Mouse (Mus musculus): ENCODE measurements around the gene Chpf.

The Chpf gene

DNA sequence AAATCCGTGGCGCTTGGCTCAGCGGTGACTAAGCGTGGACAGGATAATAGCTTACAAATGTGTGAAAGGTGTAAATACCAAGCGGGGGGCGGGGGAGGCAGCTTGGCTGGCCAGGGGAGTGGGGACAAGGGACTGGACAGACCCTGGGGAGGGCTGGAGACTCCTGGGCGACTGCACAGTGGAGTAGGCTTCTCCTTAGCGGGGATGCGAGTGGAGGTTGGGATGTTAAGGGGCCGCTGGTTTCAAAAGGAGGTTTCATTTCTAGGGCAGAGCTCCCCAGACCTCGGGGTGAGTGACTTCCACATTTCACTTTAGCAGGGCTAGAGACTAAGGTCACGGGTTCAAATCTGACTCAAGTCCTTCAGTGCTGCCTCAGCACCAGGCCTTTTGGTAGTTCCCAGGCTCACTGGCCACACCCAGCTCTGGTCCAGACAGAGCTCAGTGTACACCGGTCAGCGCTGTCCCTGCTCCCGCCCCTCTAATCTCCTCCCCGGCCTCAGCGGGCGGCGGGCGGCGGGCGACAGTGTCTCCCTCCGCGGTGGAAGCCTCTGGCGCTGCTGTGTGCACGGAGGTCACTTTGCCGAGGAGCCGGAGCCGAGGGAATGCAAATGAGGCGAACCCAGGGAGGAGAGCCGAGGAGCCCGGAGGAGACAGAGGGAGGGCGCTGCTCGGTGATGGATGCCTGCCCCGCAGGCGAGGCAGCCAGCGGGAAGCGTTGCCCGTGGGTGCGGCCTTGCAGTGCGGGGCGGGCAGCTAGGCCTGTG, 20.9 kb downstream of the Chpf start:
- DNase-seq: peak; percentile 23

DNA sequence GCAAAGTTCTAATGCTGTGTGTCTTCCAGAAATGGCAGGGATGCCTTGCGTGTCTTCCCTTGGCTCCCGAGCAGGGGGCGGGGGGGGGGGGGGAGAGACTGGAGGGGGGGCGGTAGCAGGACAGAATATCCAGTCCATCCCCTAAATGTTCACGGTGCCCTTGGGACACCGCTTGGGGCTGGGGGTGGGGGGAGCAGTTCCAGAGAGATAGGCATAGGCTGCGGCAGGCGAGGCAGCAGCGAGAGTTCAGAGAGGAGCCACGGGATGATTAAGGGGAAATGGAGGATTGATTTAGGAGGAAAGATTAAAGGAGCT, 21.4 kb downstream of the Chpf start:
- DNase-seq: no peak

DNA sequence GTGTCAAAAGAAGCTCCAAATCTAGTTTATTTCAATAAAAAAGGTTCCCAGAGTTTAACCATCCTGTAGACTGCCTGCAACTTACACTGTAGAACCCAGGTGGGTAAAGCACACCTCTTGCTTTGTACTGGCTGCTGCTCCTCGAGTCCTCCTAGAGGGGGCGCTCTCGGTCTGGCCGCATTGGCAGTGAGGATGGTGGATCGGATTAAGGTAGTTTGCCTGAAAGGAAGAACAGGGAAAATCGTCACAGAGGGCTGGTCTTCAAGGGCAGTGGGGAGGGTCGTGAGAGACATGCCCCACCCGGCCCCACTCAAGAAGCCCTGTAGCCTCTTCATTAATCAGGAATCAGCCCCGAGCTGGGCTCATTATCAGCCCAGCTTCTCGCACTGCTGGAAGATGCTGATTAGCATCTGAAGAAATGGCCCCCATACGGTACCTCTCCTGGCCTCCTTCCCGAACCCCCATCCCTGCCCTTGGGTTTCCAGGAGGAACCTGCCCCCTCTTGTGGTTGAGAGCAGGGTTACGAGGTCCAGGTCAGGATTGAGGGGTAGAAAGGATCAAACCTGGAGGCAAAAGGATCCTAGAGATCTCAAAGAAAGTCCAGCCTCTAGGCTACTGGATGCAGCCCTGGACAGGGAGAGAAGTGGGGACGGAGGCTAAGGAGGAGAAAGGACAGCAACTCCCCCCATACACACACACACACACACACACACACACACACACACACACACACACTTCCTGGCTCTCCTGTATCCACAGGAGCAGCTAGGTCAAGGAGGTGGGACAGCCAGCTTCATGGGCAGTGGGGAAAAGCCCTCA, 22.2 kb downstream of the Chpf start:
- DNase-seq: no peak

DNA sequence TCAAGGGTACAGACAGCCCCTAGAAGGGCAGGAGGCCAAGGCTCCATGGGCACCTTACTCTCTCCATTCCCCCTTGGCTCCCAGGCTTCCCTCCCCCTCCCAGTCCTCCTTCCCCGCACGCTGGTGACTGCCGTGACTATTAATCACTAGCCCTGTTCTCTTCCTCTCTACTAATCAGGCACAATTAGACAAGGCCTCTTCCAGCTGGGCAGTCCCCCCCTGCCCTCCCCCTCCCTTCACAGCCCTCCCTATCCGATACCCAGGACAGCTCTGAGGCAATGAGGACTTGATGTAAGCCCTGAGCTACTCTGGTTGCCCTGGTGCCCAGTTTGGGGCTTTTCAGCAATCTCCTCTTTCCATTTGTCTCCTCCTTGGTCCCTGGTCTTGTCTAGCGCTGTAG, 23.2 kb downstream of the Chpf start:
- no peak for DNase-seq

DNA sequence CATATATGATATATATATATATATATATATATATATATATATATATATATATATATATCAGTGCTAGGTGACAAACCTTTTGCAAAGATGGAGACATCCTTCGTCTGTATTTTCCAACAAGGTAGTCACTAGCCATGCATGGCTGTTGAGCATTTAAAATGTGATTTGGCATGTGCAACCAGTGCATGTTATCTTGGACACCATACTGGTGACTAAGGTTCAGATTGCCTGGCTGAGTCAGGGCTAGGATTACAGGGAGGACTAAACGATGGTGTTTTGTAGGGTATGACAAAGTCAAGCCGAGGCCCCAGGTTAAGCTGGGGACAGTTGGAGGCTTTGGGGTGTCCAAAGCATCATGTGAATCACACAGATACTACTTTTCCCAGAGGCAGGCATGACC, 23.7 kb downstream of the Chpf start:
- DNase-seq: no peak

DNA sequence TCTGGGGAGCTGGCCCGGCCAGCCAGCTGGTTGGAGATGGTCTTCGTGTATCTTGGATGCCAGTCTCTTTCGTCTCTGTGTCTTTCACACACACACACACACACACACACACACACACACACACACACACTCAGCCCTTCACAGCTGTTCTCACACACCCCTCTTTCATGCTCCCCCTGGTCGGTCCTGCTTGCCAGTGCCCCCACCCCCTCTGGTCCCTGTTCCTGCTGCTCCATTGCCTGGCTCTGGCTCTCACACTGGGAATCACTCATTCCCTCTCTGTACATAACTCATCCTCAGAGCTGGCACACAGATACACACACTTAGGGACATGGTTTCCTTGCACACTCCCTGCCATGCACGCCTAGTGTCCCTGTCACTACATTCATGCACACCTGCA, 27.2 kb downstream of the Chpf start:
- DNase-seq: no peak

DNA sequence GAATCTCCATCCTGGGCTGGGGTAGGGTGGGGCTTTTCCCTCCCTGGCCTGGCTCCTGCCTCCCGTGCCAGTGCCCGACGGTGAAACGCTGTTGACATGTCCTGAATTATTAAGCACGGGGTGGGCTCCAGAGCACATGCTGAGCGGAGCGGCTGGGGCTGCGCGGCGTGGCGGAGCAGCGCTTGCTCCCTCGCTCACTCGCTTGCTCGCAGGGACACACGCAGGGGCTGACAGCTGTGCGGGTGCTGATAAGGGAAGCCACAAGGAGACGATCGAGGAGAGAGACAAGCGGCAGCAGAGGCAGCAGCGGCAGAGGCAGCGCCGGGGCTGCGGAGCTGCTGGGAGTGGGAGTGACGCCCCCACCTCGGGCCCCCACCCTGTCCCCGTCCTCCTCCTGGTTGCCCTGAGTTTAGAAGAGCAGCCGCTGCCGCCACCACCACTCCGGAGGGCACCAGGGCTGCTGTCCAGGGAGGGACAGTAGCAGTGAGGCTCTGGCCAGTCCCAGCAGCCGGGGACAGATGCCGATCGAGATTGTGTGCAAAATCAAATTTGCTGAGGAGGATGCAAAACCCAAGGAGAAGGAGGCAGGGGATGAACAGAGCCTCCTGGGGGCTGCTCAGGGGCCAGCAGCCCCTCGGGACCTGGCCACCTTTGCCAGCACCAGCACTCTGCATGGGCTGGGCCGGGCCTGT, 28.6 kb downstream of the Chpf start, which contains the start of gene Asic4:
Gene Asic4, plus strand, starts transcription at position 123 of the 692 bp plus-strand sequence.
- DNase-seq: no peak

DNA sequence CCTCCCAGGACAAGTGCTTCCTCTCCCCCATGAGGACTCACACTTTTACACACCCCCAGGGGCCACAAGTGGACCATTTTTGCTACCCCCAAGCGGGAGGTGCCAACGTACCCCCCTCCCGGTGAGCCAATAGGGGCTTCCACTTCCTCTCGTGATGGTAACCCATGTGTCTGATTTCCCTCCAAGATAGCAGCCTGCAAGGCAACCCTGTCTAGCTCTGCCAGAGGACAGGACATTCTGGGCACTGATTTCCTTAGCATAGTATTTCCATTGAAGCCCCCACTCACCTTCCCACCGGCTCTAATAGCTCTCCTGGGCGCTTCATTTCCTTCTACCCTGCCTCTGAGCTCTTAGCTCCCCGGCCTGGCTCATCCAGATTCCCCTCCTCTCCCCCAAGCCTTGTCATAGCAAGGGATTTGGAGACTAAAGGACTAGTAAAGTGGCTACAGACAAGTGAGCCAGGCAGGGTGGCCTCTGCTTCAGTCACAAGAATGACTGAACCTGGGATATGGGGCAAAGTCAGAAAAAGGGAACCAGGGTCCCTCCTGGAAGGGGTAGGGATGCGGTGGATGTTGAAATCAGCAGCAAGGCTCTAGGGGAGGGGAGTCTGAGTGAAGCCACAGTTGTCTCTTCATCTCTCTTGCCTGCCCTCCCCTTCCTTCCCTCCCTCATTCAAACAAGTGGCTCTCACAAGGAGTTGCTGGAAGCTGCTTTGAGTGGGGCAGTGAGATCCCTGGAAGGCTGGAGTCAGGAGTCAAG, 29.6 kb downstream of the Chpf start:
- DNase-seq: no peak

DNA sequence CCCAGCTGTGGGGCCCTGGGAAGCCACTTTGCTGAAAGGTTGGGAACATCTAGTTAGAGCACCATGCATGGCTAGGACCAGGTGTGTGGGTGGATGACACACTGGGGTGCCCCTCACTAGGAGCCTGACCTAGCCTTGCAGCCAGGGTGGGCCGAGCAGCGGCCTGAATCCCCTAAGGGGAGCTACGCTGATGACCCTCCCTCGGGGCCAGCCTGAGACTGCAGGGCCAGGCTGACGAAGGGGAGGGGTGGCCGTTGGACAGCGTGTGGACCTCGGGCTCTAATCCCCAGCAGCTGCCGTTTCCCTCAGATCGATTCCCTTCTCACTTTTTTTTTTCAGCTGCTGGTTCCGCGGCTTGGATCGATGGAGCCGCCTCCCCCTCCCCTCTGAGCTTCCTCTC, 30.2 kb downstream of the Chpf start:
- DNase-seq: no peak

DNA sequence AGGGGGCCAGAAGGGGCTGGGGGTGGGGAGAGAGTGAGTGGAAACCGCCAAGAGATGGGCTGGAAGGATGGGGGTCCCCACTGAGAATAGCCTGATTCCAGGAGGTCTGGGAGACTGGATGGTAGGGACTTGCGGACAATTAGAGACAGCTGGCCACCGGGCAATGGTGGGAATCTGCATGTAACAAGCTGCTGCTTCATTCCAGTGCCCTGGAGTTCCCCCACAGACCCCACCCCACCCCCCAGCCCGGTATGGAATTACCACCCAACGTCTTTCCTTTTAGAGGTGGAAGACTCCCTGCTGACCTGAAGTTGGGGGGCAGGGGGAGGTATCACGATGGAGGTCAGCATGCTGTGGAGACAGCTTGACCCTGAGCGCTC, 31.1 kb downstream of the Chpf start:
- no peak for DNase-seq

DNA sequence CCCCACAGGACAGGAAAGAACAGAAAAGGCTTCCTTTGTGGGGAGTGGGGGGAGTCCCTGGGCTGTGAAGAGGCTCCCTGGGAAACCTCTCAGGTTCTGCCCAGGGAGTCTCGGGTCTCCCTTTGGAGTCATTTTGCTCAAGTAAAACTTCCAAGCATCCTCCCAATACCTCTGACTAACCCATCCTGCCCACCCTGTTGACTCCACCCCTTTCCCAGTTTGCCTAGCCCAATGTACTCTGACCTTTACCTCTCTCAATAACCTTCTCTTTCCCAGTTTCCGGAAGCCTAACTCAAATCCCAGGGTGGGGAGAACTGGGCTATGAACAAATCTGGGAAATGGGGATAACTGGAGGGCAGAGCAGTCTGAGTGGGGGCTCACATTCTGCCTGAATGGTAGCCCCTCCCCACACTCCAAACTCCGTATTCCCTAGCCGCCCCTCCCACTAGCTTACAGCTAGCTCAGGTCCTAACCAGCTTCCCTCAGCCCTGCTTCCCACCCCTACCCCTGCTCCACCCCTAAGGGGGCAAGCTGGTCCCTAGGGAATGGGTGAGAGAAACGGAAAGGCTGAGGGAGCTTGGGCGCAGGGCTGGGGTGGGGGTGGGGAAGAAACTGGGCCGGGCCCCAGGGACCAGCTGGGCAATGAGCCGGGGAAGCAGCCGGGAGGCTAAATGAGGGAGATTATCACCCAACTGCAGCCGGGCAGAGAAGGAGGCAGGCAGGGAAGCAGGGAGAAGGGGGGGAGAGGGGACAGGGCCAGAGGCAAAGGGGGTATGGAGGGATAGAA, 31.6 kb downstream of the Chpf start:
- DNase-seq: no peak

DNA sequence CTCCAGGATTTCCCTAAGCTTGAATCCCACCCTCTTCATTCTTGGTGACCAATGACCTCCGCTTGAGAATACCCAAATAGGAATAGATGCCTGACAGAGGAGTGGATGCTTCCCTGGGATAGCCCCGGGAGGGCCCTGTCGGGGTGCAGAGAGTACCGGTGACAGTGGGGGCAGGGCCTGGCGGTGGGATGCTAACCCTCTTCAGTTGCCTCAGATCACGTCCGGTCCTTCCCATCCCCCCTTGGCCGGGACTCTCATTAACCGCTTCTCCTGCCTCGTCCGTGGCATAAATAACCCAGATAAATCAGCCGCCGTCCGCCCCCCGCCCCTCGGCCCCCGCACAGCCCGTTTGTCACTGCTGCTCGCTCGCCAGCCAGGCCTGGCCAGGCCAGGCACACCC, 32.5 kb downstream of the Chpf start:
- DNase-seq: no peak

DNA sequence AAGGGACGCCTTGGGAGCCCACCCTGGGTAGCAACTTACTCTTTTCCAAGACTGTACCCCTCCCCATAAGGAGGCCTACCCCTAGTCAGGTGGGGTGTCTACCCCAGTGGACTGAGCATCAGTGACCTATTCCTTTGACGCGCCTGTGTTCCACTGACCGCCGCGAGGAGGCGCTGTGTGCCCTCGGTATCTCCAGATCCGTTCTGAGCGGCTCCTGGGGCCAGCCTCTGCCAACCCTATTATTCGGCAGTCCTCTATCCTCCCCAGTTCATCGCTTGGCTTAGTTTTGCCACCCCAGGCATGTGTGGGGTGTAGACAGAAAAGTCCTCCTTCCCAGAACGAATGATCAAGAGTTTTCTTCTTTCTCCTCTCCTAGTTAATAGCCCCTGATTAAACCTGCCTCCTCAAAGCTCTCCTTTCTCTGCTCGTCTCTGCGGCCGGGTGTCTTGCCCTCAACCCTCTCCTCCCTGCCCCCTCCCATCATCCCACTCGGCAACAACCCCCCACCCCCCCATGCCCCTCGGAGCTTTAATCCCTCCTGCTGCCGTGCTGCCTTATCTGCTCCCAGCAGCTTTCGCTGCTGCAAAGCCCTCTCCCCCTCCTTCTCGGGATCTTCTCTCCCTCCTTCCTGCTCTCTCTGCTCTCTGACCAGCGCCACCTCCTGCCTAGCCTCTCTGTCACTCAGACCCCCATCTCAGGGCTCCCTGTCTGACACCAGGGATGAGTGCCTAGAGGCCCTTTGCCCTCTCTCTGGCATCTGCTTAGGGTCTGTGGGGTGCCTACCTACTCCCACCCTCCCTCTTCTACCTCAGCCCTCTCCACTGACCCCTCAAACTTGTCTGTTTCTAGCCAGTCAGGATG, 33.1 kb downstream of the Chpf start:
- DNase-seq: peak; percentile 36

DNA sequence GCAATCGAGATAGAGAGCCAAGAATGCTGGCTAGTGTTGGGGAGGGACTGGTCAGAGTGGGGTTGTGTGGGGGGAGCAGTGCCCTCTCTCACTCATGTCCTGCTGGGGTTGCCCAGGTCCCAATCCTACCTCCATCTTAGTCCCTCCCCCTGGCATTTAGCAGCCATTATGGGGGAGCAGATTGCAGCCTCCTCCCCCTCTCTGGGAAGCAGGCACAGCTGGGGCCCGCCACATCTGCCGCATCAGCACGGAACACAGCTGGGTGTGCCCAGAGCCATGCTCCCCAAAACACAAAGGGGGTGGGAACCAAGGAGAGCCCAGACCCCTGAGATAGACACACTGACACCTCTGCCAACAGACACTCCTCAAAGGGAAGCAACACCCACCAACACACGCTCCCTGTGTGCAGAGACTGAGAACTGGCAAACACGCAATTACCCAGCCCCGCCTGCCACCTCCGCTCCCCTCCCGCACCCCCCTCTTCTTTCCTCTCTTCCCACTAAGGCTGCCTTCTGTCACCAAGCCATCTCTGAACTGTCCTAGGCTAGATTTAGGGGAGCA, 33.9 kb downstream of the Chpf start:
- DNase-seq: no peak

DNA sequence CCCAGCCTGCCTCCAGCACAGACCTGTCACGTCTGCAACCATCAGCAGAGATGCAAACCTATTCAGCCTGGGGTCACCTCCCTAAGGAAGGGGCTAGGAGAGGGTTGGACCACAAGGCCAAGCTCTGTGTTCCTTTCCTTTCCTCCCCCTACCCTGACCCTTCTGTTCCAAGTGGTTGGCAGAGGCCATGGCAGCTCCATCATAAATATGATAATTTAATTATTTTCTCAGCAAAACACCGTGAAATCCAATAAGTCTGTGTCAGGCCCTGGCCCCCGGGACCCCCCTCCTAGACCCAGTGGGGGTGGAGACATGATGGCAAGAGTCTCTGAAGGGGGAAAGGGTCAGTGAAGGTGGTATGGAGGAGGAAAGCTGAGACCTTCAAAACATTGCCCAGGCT, 34.9 kb downstream of the Chpf start:
- DNase-seq: no peak

DNA sequence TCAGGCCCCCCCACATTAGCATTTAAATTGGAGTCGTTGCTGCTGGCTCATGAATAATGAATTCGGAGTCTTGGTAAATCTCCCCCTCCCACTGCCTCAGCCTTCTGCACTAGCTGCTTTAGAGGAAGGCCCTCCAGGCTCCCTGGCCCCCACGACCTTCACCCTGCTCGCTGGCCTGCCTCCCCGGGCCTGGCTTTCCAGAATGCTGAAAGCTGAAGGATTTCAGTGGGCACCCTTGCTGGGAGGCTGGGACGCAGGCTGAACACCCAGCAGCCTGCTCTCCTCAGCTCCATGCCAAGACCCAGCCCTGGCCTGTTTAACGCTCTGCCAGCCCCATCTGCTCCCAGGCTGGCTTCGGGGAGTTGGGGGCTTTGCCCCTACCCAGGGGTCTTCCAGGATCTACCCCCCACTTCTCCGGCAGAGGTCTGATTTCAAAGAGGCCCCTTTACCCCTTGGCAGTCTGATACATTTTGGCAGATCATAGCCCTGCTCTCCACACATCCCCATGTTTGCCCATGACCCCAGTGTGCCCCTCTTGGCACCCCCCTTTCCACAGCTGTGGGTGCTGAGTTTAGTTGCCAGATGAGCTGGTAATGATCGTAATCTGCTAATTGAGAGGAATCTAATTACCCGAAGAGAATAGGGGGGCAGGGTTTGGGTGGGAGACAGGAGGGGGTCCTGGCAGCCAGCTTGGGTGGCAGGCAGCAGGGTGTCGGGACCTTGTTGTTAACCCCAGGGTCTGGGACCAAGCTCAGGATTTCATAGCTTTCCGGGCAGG, 35.7 kb downstream of the Chpf start:
- no peak for DNase-seq

DNA sequence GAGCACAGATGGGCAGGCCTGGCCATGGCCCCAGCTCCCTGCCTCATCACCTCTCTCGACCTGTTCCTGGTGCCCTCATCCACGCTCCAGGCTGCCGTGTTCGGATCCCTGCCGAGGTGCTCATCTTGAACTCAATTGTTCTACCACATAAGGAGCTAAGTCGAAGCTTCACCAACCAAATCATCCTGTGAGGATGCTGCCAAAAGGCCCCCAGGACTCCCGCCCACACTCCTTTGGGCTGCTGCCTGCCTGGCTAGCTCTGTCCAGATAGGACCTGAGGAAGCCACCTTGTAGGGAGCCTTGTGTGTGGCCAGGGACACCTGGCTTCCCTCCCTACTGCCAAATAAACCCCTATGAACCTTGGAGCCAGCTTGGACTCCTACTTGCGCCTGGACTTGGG, 36.3 kb downstream of the Chpf start:
- DNase-seq: no peak

DNA sequence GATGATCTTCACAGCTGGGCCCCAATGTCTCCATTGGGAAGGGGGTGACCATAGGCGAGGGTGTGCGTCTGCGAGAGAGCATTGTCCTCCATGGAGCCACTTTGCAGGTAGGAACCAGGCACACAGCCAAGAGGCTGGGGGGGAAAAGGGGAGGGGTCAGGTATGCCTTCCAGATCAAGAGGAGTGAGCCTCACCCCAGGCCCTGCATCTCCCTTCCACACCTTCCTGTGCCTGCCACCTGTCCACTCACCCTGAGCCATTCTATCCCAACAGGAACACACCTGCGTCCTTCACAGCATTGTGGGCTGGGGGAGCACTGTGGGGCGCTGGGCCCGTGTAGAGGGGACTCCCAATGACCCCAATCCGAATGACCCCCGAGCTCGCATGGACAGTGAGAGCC, 36.9 kb downstream of the Chpf start:
- DNase-seq: no peak

DNA sequence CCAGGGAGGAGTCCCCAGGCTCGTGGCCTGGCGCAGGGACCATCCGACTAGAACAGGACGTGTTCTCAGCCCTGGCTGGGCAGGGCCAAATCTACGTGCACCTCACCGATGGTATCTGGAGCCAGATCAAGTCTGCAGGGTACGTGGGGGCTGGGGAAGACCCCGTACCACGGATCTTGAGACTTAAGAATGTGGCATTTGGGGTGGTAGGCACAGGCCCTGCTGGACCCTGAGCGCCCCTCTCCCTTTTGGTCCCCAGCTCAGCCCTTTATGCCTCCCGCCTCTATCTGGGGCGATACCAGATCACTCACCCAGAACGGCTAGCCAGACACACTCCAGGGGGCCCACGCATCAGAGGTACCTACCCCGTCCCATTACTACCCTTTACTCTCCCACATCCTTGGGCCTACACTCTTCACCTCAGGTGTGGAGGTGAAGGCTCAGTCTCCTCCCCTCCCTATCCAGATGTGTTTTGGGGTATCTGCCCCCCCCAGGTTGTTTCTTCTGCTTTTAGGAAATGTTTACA, 37.6 kb downstream of the Chpf start:
- no peak for DNase-seq

DNA sequence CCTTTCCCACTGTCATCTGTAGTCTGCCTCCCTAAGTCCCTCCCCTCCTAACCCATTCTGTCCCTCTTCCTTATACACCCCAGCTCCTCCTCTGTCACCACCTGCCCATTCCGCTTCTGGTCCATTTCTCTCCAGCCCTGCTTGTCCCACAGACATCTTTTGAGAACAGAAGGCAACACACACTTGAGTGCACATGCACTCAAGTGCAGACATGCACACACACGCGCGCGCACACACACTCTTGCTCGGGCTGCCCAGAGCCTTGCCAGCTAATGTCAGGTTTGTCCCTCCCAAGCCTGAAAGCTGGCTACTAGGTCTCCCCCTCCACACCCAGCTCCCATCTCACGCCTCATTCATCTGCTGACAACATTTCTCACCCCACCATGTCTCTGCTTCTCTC, 38.4 kb downstream of the Chpf start:
- no peak for DNase-seq

Data from kidney, adult 11 months (tissue).